Mouse (Mus musculus): ENCODE measurements around the gene Fam184a. TPM values are rescaled to one million over a fixed set of nuclear protein-coding genes. Genes with fewer than 3 reads are reported as not detected.
A peak's percentile ranks its signal among the peaks of the same experiment; 100 is the strongest.

Gene Fam184a
- total RNA-seq, 1 experiment from 2014 or later, result 11.9 TPM

DNA sequence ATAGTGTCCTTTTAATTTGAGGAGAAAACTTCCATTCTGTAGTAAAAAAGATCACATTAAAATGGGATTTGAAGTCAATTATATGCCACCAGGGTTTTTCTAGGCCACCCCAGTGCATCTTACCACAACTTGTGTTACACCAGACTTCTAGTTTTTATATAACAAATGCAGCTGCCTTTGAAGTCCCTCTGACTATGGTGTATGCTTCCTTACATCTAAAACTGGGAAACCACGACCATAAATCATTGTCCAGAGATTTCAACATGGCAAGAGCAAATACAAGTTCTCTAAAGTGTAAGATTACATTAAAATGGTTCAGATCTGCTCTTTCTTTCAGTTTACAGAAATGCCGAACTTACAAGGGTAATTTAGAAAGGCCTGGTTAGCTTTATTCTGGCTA is 142.6 kb downstream of the Fam184a start:
- peak; percentile 64 for ATAC-seq (replicated peaks; ENCODE audit: low read depth, poor library complexity, severe bottlenecking)

DNA sequence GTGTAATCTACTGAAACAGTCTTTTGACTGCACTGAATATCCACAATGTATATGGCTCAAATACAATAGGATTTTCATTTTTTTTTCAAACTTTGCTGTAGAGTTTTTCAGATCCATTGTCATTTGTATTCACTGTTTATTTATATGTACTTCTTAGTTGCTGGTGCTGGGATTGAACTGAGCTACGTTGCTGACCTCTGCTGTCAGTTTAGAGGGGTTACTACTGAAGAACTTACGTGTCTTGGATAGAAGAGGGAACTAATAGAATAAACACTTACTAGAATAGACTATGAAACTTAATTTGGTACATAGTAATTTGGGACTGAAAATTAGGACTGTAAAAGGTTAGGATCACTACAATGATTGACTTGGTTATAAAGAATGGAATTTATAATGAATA is 145.6 kb downstream of the Fam184a start:
- peak; percentile 52 for ATAC-seq (replicated peaks; ENCODE audit: low read depth, poor library complexity, severe bottlenecking)

DNA sequence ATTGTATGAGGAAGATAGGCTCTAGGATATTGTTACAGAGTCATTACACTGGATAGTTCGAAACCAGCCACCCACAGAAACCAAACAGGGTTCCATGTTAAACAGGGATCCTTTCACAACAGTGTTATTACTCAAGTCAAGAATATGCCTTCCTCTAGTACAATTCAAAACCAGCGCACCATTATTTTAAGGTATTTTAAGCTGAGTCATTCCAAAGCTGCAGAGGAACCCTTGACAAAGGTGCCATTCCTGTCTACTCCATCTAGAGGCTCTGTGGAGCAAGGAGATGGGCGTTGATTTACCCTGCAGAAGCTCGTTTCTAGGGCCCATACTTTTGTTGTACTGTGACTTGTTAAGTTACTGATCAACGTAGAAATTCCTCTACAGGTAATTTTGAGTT is 152.1 kb downstream of the Fam184a start:
- ATAC-seq (replicated peaks; ENCODE audit: low read depth, poor library complexity, severe bottlenecking), result peak; percentile 43

DNA sequence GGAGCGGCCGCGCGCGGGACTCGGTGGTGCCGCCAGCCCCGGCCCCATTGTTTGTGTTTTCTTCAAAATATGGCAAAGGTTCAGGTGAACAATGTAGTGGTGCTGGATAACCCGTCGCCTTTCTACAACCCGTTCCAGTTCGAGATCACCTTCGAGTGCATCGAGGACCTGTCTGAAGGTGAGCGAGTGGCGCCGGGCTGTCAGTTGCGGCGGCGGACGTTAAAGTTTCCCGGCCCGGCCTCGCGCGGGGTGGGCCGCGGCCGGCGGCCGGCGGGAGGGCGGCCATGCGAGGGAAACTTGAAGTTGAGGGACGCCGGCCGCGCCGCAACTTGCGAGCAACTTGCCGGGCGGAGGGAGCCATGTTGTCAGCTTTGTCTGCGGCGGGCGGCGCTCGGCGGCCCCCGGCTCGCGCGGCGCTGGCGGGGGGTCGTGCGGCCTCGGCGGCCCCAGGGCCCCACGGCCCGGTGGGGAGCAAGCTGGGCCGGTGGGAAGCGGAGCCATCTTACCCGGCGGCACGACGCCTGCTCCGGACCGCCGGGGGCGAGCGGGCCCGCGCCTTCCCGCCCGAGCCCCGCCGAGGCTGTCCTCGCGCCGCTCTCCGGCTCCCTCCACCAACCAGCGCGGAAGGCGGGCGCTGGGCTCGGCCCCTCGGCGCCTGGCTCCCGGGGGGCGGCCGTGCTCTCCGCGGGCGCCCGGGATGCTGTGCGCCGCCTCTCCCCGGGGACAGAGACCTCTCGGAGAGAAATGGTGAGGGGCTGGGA is 153.6 kb downstream of the Fam184a start:
- ATAC-seq (replicated peaks; ENCODE audit: low read depth, poor library complexity, severe bottlenecking), result no peak

DNA sequence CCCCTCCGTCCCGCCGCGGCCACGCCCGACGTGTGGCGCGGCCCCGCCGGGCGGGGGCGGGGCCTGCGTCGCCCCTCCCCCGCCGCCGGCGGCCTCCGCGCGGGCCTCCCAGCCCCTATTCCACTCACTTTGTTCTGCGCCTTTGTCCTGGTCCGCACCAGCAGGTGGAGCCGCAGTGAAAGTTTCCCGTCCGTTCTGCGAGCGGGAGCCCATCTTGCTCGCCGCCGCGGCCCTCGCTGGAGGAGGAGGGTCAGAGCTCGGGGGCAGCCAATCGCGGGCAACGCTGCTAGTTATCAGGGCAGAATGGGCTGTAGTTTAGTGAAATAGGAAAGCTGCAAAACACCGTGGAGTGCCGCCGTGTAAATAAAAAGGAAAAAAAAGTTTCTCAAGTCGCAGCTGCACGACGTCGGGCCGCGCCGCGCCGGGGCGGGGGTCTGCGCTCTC is 154.2 kb downstream of the Fam184a start, which contains the start of gene Asf1a:
TSS of gene Asf1a (plus strand) at position 81 of the 444 bp plus-strand sequence.
- ATAC-seq (replicated peaks; ENCODE audit: low read depth, poor library complexity, severe bottlenecking), result peak; percentile 91

DNA sequence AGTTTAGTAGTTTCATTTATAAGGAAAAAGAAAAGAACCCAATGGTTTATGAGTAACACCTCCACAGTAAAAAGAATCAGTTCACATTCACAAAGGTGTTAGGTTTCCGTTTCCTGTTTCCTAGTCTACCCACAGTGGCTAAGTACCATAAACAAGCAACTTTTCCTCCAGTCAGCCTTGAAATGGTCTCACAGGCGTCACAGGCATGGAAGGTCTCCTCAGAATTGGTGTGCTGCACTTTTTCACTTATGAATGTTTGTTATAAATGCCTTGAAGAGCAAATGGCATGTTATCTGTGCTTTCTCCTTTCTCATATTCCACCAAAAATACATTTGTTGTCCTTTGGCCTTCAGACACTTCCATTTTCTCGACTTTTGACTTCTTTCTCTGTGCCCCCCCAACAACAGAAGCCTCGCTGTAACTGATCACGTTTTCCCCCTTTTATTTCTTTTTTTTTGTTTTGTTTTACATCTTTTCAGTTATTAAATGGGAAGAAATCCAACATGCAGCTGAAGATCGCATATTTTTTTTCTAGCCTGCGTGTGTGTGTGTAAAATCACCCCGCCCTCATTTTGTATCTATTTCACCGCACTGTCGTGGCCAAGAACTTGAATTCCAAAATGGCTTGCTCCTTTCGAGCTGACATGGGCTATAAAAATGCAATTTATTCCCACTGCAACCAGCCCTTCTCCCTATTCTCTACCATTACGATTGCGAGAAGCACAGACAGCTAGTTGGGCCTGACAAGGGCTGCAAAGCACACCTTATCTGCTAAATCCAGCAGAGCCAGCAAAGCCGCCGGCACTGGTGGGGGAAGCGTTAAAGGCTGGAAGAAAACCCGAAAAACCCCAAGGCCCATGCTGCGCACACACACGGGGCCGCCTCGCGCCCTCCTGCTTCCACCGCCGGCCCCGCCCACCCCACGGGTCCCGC is 154.9 kb downstream of the Fam184a start:
- peak; percentile 71 for ATAC-seq (replicated peaks; ENCODE audit: low read depth, poor library complexity, severe bottlenecking)

DNA sequence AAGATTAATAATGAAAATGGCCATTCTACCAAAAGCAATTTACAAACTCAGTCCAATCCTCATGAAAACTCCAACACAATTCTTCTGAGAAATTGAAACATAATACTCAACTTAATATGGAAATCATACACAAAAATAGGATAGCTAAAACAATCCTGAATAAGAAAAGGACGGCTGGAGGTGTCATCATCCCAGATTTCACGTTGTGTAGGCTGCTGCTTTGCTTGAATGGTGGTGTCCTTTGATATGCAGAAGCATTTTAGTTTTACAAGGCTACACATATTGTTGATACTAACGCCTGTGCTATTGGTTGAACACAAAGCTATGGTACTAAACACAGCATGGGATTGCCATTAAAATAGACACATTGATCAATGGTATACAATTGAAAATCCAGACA is 165.1 kb downstream of the Fam184a start:
- no peak for ATAC-seq (replicated peaks; ENCODE audit: low read depth, poor library complexity, severe bottlenecking)

Other genes starting within 250 kb of the Fam184a start
- 97.1 and 98.4 TPM in 2 replicates for gene Asf1a, start 154.4 kb downstream of the Fam184a start, total RNA-seq (2017)
- gene Mcm9, start 120.7 kb downstream of the Fam184a start, total RNA-seq (2017), result 24.2 and 30.6 TPM in 2 replicates